Mouse (Mus musculus): Measurements from ENCODE around the gene Dock10. TPM values are rescaled to one million over a fixed set of nuclear protein-coding genes. Genes with fewer than 3 reads are reported as not detected.

Dock10 gene
- polyA plus RNA-seq, 1 experiment from 2014 or later: 3.1 TPM

DNA sequence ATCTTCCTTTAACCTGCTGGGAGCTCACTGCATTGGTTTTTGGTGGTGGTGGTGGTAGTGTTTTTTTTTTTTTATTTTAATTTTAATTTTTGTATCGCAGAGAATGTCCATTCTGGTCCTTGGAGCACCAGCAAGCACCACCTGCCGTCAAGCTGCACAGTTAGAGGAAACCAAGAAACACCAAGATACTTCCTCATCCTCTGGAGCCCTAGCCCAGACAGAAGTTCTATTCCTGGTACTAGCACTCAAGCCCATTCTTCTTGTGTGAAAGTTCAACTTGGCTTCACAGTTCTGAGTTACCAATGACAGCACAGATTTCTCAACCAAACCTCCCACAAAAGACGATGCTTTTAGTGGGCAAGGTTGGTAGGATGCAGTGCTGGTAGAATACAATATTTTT lies 86.6 kb downstream of the Dock10 start:
- H3K27me3 ChIP-seq (replicated peaks; ENCODE audit: control insufficient read depth, insufficient read depth, low read length): no peaks in the 10 kb centered on the region
- no peaks in the 10 kb centered on the region for H3K4me1 ChIP-seq (replicated peaks; ENCODE audit: control insufficient read depth, insufficient read depth, low read length)
- ATAC-seq (replicated peaks; ENCODE audit: low FRiP score): no peak
- no peak overlapping the region for H3K4me2 ChIP-seq
- H3K36me3 ChIP-seq (ENCODE audit: control insufficient read depth, insufficient read depth, low read length): no peaks in the 10 kb centered on the region
- no peak overlapping the region for H3K4me3 ChIP-seq (ENCODE audit: low read depth, low read length)
- no peak overlapping the region for H3K27ac ChIP-seq (ENCODE audit: low read depth, low read length)
- no peak for DNase-seq (ENCODE audit: low spot score)
- no peaks in the 10 kb centered on the region for H3K9me3 ChIP-seq (ENCODE audit: control insufficient read depth, low read length)
- WGBS: 64% methylated on average over 3 of the region's 3 CpGs
- no peak overlapping the region for H3K9ac ChIP-seq (ENCODE audit: low read depth, low read length)

DNA sequence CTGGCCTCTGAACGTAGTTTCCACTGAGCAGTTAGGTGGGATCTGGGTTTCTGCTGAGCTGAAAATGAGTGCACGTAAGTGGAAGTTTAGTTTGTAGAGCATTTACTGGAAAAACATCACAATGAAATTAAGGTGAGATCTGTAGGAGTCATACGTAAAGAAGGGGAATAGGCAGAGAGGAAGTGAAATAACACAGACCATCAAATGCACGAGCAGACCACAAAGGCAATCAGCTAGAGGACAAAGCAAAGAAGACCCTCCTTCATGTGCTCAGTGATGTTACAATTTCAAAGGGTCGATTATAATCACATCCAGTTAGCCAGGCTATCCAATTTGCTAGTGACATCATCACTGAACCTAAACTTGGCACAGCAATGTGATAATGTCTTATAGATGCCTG lies 87.3 kb downstream of the Dock10 start:
- Histone ChIP-seq H3K36me3 (ENCODE audit: control insufficient read depth, insufficient read depth, low read length) (no peaks in the 10 kb centered on the region), H3K4me3 (ENCODE audit: low read depth, low read length) (no peak overlapping the region), H3K4me2 (no peak overlapping the region), H3K27me3 (replicated peaks; ENCODE audit: control insufficient read depth, insufficient read depth, low read length) (no peaks in the 10 kb centered on the region), H3K9ac (ENCODE audit: low read depth, low read length) (no peak overlapping the region), H3K4me1 (replicated peaks; ENCODE audit: control insufficient read depth, insufficient read depth, low read length) (no peaks in the 10 kb centered on the region), H3K9me3 (ENCODE audit: control insufficient read depth, low read length) (no peaks in the 10 kb centered on the region), H3K27ac (ENCODE audit: low read depth, low read length) (no peak overlapping the region)
- WGBS: 64% methylated on average over 5 of the region's 5 CpGs
- ATAC-seq (replicated peaks; ENCODE audit: low FRiP score) (no peak), DNase-seq (ENCODE audit: low spot score) (no peak)

DNA sequence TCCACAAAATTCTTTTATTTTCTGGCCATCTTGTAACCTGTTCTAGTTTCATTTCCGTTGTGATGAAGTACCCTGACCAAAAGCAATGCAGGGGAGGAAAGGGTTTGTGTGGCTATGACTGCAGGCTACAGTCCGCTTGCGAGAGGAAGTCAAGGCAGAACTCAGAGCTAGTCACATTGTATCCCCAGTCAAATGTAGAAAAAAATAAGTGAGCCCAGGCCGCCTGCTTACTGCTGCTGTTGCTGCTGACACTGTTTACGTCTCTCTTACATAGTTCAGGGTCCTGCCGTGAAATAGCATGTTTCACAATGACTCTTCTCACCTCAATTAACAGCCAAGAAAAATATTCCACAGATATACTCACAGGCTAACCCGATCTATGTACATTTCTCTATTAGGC lies 87.9 kb downstream of the Dock10 start:
- DNase-seq (ENCODE audit: low spot score): no peak
- Histone ChIP-seq H3K27me3 (replicated peaks; ENCODE audit: control insufficient read depth, insufficient read depth, low read length) (no peaks in the 10 kb centered on the region), H3K9ac (ENCODE audit: low read depth, low read length) (no peak overlapping the region), H3K9me3 (ENCODE audit: control insufficient read depth, low read length) (no peaks in the 10 kb centered on the region), H3K27ac (ENCODE audit: low read depth, low read length) (no peak overlapping the region), H3K4me1 (replicated peaks; ENCODE audit: control insufficient read depth, insufficient read depth, low read length) (no peaks in the 10 kb centered on the region), H3K4me2 (no peak overlapping the region), H3K4me3 (ENCODE audit: low read depth, low read length) (no peak overlapping the region), H3K36me3 (ENCODE audit: control insufficient read depth, insufficient read depth, low read length) (no peaks in the 10 kb centered on the region)
- WGBS: 71% methylated on average over 7 of the region's 7 CpGs
- no peak for ATAC-seq (replicated peaks; ENCODE audit: low FRiP score)

DNA sequence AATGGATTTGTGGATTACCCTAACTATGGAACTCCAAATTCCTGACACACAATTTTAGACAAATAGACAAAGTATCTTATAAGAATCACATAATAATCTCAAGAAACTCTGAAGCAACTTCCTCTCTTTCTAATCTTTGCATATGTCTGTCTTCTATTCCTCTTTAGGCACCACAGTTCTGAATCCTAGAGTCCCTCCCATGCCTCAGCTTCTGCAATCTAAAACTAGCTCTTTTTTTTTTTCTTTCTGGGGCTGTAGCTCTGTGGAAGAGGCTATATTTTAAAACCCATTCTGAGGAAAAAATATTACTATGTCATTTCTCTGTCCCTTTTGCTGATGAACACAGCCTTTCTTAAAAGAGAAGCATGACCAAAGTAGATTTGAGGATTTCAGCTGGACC lies 92.6 kb downstream of the Dock10 start:
- Histone ChIP-seq H3K4me3 (ENCODE audit: low read depth, low read length) (no peak overlapping the region), H3K36me3 (ENCODE audit: control insufficient read depth, insufficient read depth, low read length) (no peaks in the 10 kb centered on the region), H3K9ac (ENCODE audit: low read depth, low read length) (no peak overlapping the region), H3K4me2 (no peak overlapping the region), H3K27me3 (replicated peaks; ENCODE audit: control insufficient read depth, insufficient read depth, low read length) (no peaks in the 10 kb centered on the region), H3K27ac (ENCODE audit: low read depth, low read length) (no peak overlapping the region), H3K9me3 (ENCODE audit: control insufficient read depth, low read length) (no peaks in the 10 kb centered on the region), H3K4me1 (replicated peaks; ENCODE audit: control insufficient read depth, insufficient read depth, low read length) (no peaks in the 10 kb centered on the region)
- ATAC-seq (replicated peaks; ENCODE audit: low FRiP score) (no peak), DNase-seq (ENCODE audit: low spot score) (no peak)

DNA sequence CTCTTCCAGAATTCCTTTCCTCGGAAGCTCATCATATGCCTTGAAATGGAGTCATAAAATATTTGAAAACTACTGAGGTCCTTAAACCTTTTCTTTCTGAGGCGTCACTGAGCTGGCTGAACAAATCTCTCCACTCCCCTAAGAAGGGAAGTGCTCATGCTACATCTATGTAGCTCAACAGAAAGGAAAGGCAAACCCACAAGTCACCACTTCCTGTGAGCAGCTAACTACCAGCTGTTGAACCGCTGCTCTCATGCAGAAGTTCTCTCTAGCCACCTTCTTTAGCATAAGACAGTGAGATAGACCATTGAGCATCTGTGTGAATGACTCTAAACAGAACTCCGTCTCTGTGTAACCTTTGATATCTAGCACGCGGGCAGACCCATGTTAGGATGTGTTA lies 93.2 kb downstream of the Dock10 start:
- Histone ChIP-seq H3K9ac (ENCODE audit: low read depth, low read length) (no peak overlapping the region), H3K36me3 (ENCODE audit: control insufficient read depth, insufficient read depth, low read length) (no peaks in the 10 kb centered on the region), H3K4me2 (no peak overlapping the region), H3K27ac (ENCODE audit: low read depth, low read length) (no peak overlapping the region), H3K4me3 (ENCODE audit: low read depth, low read length) (no peak overlapping the region), H3K27me3 (replicated peaks; ENCODE audit: control insufficient read depth, insufficient read depth, low read length) (no peaks in the 10 kb centered on the region), H3K4me1 (replicated peaks; ENCODE audit: control insufficient read depth, insufficient read depth, low read length) (no peaks in the 10 kb centered on the region), H3K9me3 (ENCODE audit: control insufficient read depth, low read length) (no peaks in the 10 kb centered on the region)
- 55% methylated on average over 6 of the region's 6 CpGs for WGBS
- DNase-seq (ENCODE audit: low spot score): no peak
- ATAC-seq (replicated peaks; ENCODE audit: low FRiP score): no peak

DNA sequence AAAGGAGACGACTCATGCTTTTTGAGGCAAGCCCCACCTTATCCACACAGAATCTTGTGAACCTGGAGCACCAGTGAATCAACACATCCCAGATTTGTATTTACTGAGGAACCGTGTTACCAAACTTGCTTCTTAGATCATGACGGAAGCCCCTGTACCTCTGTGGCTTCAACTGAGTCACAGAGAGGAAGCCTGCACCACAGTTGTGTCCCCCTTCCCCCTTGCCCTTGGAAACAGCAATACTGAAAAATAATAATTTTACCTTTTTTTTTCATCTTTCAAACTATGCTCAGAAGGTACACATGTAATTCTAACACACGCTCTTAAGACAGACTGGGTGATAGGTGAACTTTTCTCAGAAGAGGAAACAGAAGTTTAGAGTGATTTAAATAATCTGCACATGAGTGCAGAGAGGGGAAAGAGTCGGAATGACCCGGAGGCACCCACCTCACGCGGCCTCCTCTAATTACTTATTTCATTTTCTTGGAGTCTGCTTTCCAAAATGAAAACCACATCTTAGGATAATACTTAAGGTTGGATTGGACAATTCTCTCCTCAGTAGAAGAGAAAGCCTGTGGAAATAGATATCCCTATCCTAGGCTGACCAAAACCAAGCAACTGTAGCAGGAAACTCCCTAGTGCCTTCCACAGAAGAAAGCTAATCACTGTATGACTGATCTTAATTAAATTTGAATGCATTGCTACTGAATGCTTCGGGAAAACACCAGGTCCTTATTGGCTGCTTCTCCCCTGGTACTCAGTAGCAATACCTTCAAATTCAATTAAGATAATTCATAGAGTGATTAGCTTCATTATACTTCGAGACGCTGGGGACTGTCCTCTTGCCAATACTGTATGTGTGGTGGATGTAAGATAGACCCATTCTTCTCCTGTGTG lies 96.6 kb downstream of the Dock10 start:
- Histone ChIP-seq H3K36me3 (ENCODE audit: control insufficient read depth, insufficient read depth, low read length) (no peaks in the 10 kb centered on the region), H3K27me3 (replicated peaks; ENCODE audit: control insufficient read depth, insufficient read depth, low read length) (no peaks in the 10 kb centered on the region), H3K4me2 (no peak overlapping the region), H3K4me1 (replicated peaks; ENCODE audit: control insufficient read depth, insufficient read depth, low read length) (no peaks in the 10 kb centered on the region), H3K4me3 (ENCODE audit: low read depth, low read length) (no peak overlapping the region), H3K27ac (ENCODE audit: low read depth, low read length) (no peak overlapping the region), H3K9ac (ENCODE audit: low read depth, low read length) (no peak overlapping the region), H3K9me3 (ENCODE audit: control insufficient read depth, low read length) (no peaks in the 10 kb centered on the region)
- DNase-seq (ENCODE audit: low spot score) (no peak), ATAC-seq (replicated peaks; ENCODE audit: low FRiP score) (no peak)
- WGBS: 73% methylated on average over 11 of the region's 11 CpGs

DNA sequence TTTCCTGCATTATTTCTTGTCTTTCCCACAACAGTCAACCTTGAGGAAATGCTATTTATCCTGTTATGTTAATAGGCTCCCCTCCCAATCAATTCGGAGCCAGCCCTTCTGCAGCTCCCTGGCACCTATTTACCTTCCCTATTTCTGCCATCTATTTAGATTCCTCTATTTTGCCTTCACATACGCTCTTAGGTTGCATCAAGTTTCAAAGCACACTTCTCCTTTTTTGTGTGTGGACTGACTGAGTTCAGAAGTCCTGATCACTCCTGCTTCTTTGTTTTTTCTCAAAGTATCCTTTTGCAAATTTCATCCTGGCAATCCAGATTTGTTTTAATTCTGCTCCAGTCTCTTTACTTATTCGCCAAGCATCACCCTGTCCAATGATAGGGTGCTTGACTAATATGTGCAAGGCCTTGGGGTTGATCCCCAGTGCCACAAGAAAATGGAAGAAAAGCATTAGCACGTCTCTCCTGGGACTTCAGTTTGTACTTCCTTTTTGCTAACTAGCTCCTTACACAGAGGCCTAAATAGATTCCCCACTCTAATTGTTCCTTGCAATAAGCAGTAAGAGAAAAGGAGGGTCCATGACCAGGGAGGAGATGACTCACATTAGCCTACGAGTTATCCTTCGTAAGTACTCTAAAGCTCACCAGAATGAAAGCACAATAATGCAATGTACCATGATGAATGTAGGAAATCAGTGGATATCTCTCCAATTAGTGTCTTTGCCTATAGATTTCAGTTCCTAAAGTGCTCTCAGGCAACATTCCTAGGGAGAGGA lies 98.7 kb downstream of the Dock10 start:
- ATAC-seq (replicated peaks; ENCODE audit: low FRiP score) (no peak), DNase-seq (ENCODE audit: low spot score) (no peak)
- H3K27ac ChIP-seq (ENCODE audit: low read depth, low read length): no peak overlapping the region
- H3K4me1 ChIP-seq (replicated peaks; ENCODE audit: control insufficient read depth, insufficient read depth, low read length): no peaks in the 10 kb centered on the region
- H3K27me3 ChIP-seq (replicated peaks; ENCODE audit: control insufficient read depth, insufficient read depth, low read length): no peaks in the 10 kb centered on the region
- H3K36me3 ChIP-seq (ENCODE audit: control insufficient read depth, insufficient read depth, low read length): no peaks in the 10 kb centered on the region
- H3K9me3 ChIP-seq (ENCODE audit: control insufficient read depth, low read length): no peaks in the 10 kb centered on the region
- H3K4me2 ChIP-seq: no peak overlapping the region
- WGBS: 73% methylated on average over 6 of the region's 6 CpGs
- H3K4me3 ChIP-seq (ENCODE audit: low read depth, low read length): no peak overlapping the region
- no peak overlapping the region for H3K9ac ChIP-seq (ENCODE audit: low read depth, low read length)

DNA sequence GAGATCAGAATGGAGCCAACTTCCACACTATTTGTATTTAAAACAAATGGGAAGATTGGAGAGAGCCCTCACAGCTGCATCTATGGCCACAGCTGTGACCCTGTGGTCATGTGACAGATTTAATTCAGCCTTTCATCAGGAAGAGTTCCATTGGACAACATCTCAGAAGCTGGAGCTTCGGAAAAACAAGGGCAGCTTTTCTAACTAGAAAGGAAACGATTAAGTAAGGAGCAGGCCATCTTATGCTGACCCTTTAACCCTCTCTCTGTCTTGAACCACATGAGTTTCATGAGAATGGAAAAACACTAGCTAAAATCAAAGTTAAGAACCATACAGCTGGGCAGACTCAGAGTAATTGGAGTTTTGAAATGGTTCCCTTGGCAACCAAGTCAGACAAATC lies 101.9 kb downstream of the Dock10 start:
- Histone ChIP-seq H3K27ac (ENCODE audit: low read depth, low read length) (no peak overlapping the region), H3K36me3 (ENCODE audit: control insufficient read depth, insufficient read depth, low read length) (no peaks in the 10 kb centered on the region), H3K9me3 (ENCODE audit: control insufficient read depth, low read length) (no peaks in the 10 kb centered on the region), H3K27me3 (replicated peaks; ENCODE audit: control insufficient read depth, insufficient read depth, low read length) (no peaks in the 10 kb centered on the region), H3K4me2 (no peak overlapping the region), H3K9ac (ENCODE audit: low read depth, low read length) (no peak overlapping the region), H3K4me1 (replicated peaks; ENCODE audit: control insufficient read depth, insufficient read depth, low read length) (no peaks in the 10 kb centered on the region), H3K4me3 (ENCODE audit: low read depth, low read length) (no peak overlapping the region)
- DNase-seq (ENCODE audit: low spot score) (no peak), ATAC-seq (replicated peaks; ENCODE audit: low FRiP score) (no peak)
- WGBS: 71% methylated on average over 2 of the region's 2 CpGs

DNA sequence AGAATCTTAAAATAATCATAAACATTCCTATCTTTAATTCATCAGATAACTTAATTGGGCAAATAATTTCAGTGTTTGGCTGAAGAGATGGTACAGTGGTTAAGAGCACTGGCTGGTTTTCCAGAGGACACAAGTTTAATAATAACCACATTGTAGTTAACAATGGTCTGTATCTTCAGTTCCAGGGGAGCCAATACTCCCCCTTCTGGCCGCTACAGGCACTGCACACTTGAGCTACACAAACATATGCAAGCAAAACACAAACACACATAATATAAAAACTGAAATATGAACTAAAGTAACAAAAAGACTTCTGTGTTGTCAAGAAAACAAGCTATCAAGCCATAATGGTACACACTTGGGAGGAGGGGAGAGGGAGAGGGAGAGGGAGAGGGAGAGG lies 102.5 kb downstream of the Dock10 start:
- H3K4me2 ChIP-seq: no peak overlapping the region
- H3K27ac ChIP-seq (ENCODE audit: low read depth, low read length): no peak overlapping the region
- no peaks in the 10 kb centered on the region for H3K9me3 ChIP-seq (ENCODE audit: control insufficient read depth, low read length)
- no peak for DNase-seq (ENCODE audit: low spot score)
- ATAC-seq (replicated peaks; ENCODE audit: low FRiP score): no peak
- H3K4me3 ChIP-seq (ENCODE audit: low read depth, low read length): no peak overlapping the region
- H3K27me3 ChIP-seq (replicated peaks; ENCODE audit: control insufficient read depth, insufficient read depth, low read length): no peaks in the 10 kb centered on the region
- no peaks in the 10 kb centered on the region for H3K4me1 ChIP-seq (replicated peaks; ENCODE audit: control insufficient read depth, insufficient read depth, low read length)
- WGBS: 46% methylated on average over 1 of the region's 1 CpGs
- no peak overlapping the region for H3K9ac ChIP-seq (ENCODE audit: low read depth, low read length)
- H3K36me3 ChIP-seq (ENCODE audit: control insufficient read depth, insufficient read depth, low read length): no peaks in the 10 kb centered on the region

All from liver, embryonic 11.5 days (tissue).